Mouse (Mus musculus) megakaryocyte, adult 5-6 weeks (primary cell): ENCODE measurements around the gene Commd4. TPM values are rescaled to one million over a fixed set of nuclear protein-coding genes. Genes with fewer than 3 reads are reported as not detected.

ENCODE experiments used
- ATAC-seq: 2 replicates; pipeline ENCODE4 v1.8.0; 2016; ENCODE audit warnings: mild to moderate bottlenecking, inconsistent platforms; ENCODE audit not compliant: poor library complexity, severe bottlenecking
- total RNA-seq, 2 experiments: library from RNA; stranded (forward) in 1 of 2; stranded (reverse) in 1 of 2; fragments of 153-499, 151-499 nt in 1 of 2; fragments of 221-1000, 200-1000 nt in 1 of 2; gene quantifications; 2 replicates each; pipeline versions ENCODE4 v1.2.3 to v1.2.4; 2015 to 2017

Gene Commd4
- total RNA-seq, 2 experiments from 2014 or later = 108 to 151 TPM

DNA sequence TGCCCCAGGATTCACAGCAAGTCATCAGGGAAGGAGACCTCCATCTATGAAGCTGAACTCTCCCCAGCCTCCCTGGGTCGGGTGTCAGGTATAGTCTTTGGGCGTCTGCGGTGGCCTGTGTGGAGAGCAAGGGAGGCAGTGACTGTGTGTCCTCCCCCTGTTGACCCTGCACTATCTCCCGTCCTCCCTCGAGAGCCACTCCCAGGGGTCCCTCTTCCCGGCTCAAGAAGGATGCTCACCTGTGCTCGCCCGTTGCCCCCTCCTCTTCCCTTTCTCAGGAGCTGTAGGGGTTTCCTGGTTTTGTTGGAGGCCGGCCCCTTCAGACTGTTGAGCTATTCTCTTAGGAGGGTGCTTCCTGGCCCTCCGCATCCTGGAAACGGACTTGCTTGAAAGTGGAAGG, 14.9 kb downstream of the Commd4 start:
- no peak for ATAC-seq

DNA sequence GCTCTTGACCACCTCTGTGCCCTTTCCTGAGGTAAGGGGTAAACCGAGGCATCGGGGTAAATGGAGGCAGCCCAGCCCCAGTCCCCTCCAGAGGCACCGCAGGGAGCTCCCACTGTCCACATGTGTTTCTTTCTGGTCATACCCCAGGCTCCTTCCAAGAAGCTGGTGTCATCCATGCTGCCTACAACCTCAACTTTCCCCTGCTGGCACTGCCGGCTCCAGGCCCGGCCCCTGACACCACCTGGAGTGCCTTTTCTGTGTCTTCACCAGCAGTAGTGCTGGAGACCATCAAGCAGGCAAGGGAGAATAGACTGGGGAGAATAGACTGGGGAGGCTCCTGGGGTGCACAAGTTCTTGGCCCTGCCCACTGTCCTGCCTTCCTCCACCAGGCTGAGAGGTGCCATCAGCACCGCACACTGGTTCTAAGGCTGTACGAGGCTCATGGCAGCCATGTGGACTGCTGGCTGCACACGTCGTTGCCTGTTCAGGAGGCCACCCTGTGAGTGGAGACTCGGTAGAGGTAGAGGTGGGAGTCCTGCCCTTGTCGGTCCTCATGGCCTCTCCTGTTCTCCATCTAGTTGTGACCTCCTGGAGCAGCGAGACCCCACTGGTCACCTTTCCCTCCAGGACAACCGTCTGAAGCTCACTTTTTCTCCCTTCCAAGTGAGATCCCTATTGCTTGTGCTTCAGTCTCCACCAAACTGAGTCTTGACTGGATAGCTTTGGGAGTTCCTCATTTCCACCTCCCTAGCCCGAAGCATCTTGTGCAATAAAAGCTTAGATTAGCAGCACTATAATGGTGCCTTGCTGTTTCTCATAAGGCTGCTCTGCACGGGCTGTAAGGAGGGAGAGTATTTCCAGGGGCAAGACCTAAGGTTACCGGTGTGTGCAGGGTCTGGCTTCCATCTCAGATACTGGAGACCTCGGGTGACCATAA, 16.4 kb downstream of the Commd4 start:
- ATAC-seq = peak; percentile 62; the same call in 1 of the 2 replicates

DNA sequence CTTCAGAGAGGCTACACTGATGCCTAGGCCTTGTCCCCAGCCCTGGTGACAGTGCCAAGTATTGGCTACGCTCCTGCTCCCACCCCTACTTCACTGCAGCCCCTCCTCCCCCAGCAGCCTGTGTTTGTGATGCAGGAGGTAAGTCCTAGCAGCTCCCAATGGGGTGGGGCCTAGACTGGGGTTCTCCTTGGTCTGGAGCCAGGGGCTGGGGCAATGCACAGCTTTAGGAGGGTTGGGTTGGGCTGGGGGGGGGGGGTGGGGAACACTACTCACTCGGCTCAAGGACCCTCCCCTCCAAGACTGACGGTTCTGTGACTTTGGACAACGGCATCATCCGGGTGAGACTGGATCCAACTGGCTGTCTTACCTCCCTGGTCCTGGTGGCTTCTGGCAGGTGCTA, 18.6 kb downstream of the Commd4 start:
- no peak for ATAC-seq

DNA sequence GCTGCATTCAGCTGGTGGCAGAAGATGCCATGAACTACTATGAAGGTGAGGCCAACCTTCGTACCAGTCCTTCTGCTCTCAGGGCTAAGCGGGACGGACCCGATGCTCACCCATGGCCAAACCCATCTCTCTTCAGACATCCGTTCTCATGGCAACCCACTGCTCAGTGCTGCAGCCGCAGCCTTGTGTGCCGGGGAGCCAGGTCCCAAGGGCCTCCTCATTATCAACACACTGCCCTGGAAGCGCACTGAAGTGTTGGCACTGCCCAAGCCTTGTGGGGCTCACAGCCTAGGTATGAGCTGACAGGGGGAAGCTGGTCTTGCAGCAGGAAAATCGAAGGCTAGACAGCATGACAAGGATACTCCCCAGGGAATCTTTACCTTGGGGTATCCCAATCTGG, 19.0 kb downstream of the Commd4 start:
- ATAC-seq = no peak

DNA sequence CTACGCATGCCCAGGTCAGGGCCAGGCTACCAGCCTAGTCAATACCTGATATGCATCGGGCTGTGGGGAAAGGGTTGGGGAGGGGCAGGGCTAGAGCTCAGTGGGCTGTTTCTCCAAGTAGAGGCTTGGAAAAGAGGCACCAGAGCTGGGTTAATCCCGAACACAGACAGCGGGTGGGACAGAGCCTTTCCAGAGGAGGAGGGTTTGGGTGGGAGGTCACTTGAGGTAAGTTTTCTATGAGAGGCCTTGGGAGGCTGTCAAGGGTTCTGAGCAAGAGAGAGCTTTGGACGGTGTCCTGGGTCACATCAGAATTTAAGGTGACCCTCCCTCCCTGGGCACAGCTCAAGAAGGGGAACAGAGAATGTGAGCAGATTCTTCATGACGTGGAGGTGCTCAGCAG, 19.6 kb downstream of the Commd4 start:
- ATAC-seq = no peak

DNA sequence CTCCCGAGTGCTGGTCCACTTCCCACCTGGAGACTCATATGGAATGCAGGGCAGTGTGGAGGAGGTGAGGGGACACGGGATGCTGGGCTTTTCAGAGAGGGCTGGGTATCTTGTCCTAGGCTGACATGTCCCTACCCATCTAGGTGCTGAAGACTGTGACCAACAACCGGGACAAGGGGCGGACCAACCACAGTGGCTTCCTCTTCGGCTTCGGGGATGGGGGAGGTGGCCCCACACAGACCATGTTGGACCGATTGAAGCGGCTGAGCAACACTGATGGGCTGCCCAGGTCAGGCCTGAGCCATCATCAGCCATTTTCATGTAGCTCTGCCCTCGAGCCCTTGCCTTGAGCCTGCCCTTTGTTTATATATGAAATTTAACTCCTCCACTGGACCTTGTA, 20.4 kb downstream of the Commd4 start:
- no peak for ATAC-seq

DNA sequence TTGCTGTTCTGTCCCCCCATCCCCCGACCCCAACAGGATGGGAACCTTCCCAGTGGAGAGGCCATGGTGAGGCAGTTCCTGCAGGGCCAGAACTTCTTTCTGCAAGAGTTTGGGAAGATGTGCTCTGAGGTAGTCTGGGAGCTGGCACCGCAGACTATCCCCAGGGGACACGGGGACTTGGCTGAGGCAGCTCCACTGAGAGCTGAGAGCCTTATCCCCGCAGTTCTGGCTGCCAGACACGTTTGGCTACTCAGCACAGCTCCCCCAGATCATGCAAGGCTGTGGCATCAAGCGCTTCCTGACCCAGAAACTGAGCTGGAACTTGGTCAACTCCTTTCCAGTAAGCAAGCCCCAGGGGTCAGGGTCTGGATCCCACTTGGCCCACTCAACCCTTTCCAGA, 20.9 kb downstream of the Commd4 start:
- no peak for ATAC-seq

DNA sequence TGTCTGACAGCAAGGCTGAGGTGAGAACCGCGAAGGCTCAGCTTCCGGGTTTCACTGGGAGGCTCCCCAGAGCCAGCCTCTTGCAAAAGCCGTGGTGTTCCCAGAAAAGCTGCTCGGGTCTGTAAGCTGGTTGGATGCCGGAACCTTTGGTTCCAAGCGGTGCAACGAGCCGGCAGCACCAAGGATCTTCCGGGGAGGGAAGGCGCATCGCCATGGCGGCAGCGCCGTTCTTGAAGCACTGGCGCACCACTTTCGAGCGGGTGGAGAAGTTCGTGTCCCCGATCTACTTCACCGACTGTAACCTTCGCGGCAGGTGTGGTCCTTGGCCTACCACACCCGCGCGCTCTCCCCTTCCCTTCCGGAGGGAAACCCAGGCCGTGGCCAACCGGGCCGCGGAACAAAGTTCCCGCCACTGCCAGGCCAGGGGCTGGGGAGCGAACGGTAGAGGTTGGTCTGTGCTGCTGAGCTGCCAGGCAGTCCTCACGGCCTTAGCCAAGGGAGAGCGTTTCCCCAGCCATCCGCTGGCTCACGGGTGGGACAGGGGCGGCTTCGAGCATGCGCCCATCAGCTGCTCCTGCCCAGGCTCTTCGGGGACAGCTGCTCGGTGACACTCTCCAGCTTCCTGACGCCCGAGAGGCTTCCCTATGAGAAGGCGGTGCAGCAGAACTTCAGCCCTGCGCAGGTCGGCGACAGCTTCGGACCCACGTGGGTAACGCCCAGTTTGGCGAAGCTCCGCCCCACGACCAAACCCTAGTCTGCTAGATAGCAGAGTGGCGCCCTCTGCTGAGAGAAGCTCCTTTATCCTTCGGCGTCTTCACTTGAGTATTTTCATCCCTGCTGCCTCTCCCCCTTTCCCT, 27.3 kb downstream of the Commd4 start, which contains the start of gene Man2c1:
TSS of gene Man2c1 (plus strand) at position 114 of the 857 bp plus-strand sequence.
- peak; percentile 90 for ATAC-seq

DNA sequence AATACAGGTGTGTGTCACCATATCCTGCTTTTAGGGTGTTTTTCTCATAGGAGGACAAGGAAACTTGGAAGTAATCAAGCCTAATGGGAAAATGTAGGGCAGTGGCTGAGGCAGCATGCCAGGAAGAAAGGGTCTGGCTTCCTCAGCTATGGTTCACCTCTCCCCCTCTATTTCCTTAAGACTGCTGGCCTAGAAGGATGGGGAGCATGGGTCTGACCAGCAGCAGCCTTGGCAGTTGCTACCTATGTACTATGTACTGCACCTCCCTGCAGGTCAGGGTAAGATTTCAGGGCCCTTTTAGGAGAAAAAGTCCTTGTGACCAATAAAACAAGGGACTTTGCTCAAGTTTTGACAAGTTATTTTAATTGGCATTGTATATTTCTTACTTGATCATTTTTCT, 28.5 kb downstream of the Commd4 start:
- no peak for ATAC-seq

DNA sequence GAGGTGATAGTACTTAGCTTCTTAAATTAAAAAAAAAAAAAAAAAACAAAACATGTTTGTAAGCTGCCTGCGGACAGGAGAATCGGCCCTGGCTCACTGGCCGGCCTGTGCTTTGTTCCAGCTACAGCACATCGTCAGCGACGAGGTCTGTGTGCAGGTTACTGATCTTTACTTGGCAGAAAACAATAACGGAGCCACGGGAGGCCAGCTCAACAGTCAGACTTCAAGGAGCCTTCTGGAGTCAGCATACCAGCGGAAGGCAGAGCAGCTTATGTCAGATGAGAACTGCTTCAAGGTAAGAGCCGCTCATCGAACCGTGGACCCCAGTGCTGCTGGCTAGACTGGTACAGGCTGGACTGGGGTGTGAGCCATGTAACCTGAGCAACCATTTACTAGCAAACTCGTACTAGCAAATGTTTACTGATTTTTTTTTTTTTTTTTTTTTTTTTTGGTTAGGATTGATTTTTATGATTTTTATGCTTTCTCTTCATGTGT, 40.8 kb downstream of the Commd4 start:
- no peak for ATAC-seq

Other genes starting within 250 kb of the Commd4 start
- 3.6 and 4.0 TPM in 2 replicates for gene Snx33, start 230.0 kb downstream of the Commd4 start, total RNA-seq (2015)
- gene Snx33, start 230.0 kb downstream of the Commd4 start, total RNA-seq (2017) = 2.2 and 3.1 TPM in 2 replicates
- 71.0 and 83.9 TPM in 2 replicates for gene Imp3, start 220.9 kb downstream of the Commd4 start, total RNA-seq (2015)
- 34.2 and 54.6 TPM in 2 replicates for gene Imp3, start 220.9 kb downstream of the Commd4 start, total RNA-seq (2017)
- 3.5 and 4.6 TPM in 2 replicates for gene Snupn, start 207.5 kb downstream of the Commd4 start, total RNA-seq (2015)
- gene Snupn, start 207.5 kb downstream of the Commd4 start, total RNA-seq (2017) = 5.0 and 7.1 TPM in 2 replicates
- gene Ptpn9, start 163.4 kb downstream of the Commd4 start, total RNA-seq (2015) = 11.9 and 12.6 TPM in 2 replicates
- 9.8 and 10.9 TPM in 2 replicates for gene Ptpn9, start 163.4 kb downstream of the Commd4 start, total RNA-seq (2017)
- 83.5 and 87.5 TPM in 2 replicates for gene Sin3a, start 86.3 kb downstream of the Commd4 start, total RNA-seq (2015)
- 89.8 and 96.9 TPM in 2 replicates for gene Sin3a, start 86.3 kb downstream of the Commd4 start, total RNA-seq (2017)
- gene Man2c1, start 27.6 kb downstream of the Commd4 start, total RNA-seq (2015) = 27.4 and 47.7 TPM in 2 replicates
- 33.6 and 35.4 TPM in 2 replicates for gene Man2c1, start 27.6 kb downstream of the Commd4 start, total RNA-seq (2017)
- gene Neil1, start 10.0 kb downstream of the Commd4 start, total RNA-seq (2015) = 5.4 and 5.5 TPM in 2 replicates
- gene Neil1, start 10.0 kb downstream of the Commd4 start, total RNA-seq (2017) = 2.1 and 4.1 TPM in 2 replicates
- gene Trcg1, start 78.2 kb upstream of the Commd4 start, total RNA-seq (2015) = not detected in 2 replicates
- not detected in 2 replicates for gene Trcg1, start 78.2 kb upstream of the Commd4 start, total RNA-seq (2017)
- 15.6 and 17.9 TPM in 2 replicates for gene 1700017B05Rik, start 104.3 kb upstream of the Commd4 start, total RNA-seq (2015)
- 8.4 and 15.1 TPM in 2 replicates for gene 1700017B05Rik, start 104.3 kb upstream of the Commd4 start, total RNA-seq (2017)